Mouse (Mus musculus) adrenal gland, postnatal 10 days (tissue): ENCODE data around the gene Ccdc171. TPM values are rescaled to one million over a fixed set of nuclear protein-coding genes. Genes with fewer than 3 reads are reported as not detected.
"Not testable (repeated sequence)": the region's sequence is repeated elsewhere in the genome, so short reads cannot be mapped to it uniquely, and the experiment has no call there.

Experiments used
- DNase-seq: peaks from one replicate; pipeline ENCODE4 v3.0.0; 2021; ENCODE audit warnings: mixed read lengths
- total RNA-seq, 2 experiments: library from RNA; stranded (reverse); gene quantifications; 2 replicates each; pipeline ENCODE4 v1.2.3; 2021

Ccdc171 gene
- total RNA-seq, 2 experiments from 2014 or later, result 1.4 to 3.1 TPM

GRCm38 (mm10) chr4:83526270-83526987, 1.1 kb downstream of the Ccdc171 start:
- no peak for DNase-seq

GRCm38 (mm10) chr4:83526988-83527334, 1.6 kb downstream of the Ccdc171 start:
- no peak for DNase-seq

GRCm38 (mm10) chr4:83527921-83528320, 2.6 kb downstream of the Ccdc171 start:
- DNase-seq, result peak; percentile 22

- not testable (repeated sequence) for DNase-seq
Observed at GRCm38 (mm10) chr4:83530060-83530459, 4.7 kb downstream of the Ccdc171 start.

- DNase-seq, result no peak
Observed at GRCm38 (mm10) chr4:83533168-83533911, 8.0 kb downstream of the Ccdc171 start.

GRCm38 (mm10) chr4:83534024-83534423, 8.7 kb downstream of the Ccdc171 start:
- no peak for DNase-seq

- DNase-seq, result peak; percentile 10
Observed at GRCm38 (mm10) chr4:83549501-83549900, 24.2 kb downstream of the Ccdc171 start.

- DNase-seq, result peak; percentile 18
Observed at GRCm38 (mm10) chr4:83567190-83568113, 42.1 kb downstream of the Ccdc171 start.

GRCm38 (mm10) chr4:83568145-83568544, 42.8 kb downstream of the Ccdc171 start:
- peak; percentile 54 for DNase-seq

GRCm38 (mm10) chr4:83570569-83570968, 45.2 kb downstream of the Ccdc171 start:
- DNase-seq, result no peak

- no peak for DNase-seq
Observed at GRCm38 (mm10) chr4:83571033-83571432, 45.7 kb downstream of the Ccdc171 start.

- no peak for DNase-seq
Observed at GRCm38 (mm10) chr4:83572521-83572920, 47.2 kb downstream of the Ccdc171 start.

- no peak for DNase-seq
Observed at GRCm38 (mm10) chr4:83576315-83576714, 51.0 kb downstream of the Ccdc171 start.

GRCm38 (mm10) chr4:83580157-83580556, 54.8 kb downstream of the Ccdc171 start:
- DNase-seq, result no peak

- no peak for DNase-seq
Observed at GRCm38 (mm10) chr4:83587563-83587962, 62.2 kb downstream of the Ccdc171 start.

GRCm38 (mm10) chr4:83596486-83596885, 71.1 kb downstream of the Ccdc171 start:
- DNase-seq, result no peak

GRCm38 (mm10) chr4:83611111-83611510, 85.8 kb downstream of the Ccdc171 start:
- DNase-seq, result no peak

GRCm38 (mm10) chr4:83623021-83623711, 97.8 kb downstream of the Ccdc171 start:
- peak; percentile 3 for DNase-seq

GRCm38 (mm10) chr4:83623732-83624131, 98.4 kb downstream of the Ccdc171 start:
- DNase-seq, result no peak

- no peak for DNase-seq
Observed at GRCm38 (mm10) chr4:83651453-83651852, 126.1 kb downstream of the Ccdc171 start.

- peak; percentile 60 for DNase-seq
Observed at GRCm38 (mm10) chr4:83655396-83655795, 130.1 kb downstream of the Ccdc171 start.

GRCm38 (mm10) chr4:83656571-83656970, 131.2 kb downstream of the Ccdc171 start:
- DNase-seq, result peak; percentile 47
